Mouse (Mus musculus) stomach, postnatal 0 days (tissue): ENCODE measurements around the gene Fcho2. TPM values are rescaled to one million over a fixed set of nuclear protein-coding genes. Genes with fewer than 3 reads are reported as not detected.

Source experiments
- ATAC-seq: fragments of 200-750 bp; cut with Nextera tagmentation; 2 replicates; pipeline ENCODE4 v1.8.0; 2017; ENCODE audit not compliant: low FRiP score, low TSS enrichment
- DNase-seq: peaks from one replicate; pipeline ENCODE4 v3.0.0-alpha.2; 2016; ENCODE audit warnings: low spot score
- H3K27ac ChIP-seq: fragments of 300-500 bp; sonication (generic); replicated peaks from 2 replicates; pipeline ENCODE4 v1.5.1; 2014; ENCODE audit warnings: mild to moderate bottlenecking, control low read depth
- H3K27me3 ChIP-seq: fragments of 300-500 bp; sonication (generic); 2 replicates; pipeline ENCODE4 v1.6.1; 2014; ENCODE audit warnings: low read length; ENCODE audit not compliant: control insufficient read depth, insufficient read depth
- H3K36me3 ChIP-seq: fragments of 300-500 bp; sonication (generic); 2 replicates; pipeline ENCODE4 v1.6.1; 2014; ENCODE audit warnings: low read length, mixed read lengths; ENCODE audit not compliant: control insufficient read depth, insufficient read depth
- H3K4me1 ChIP-seq: fragments of 300-500 bp; sonication (generic); replicated peaks from 2 replicates; pipeline ENCODE4 v1.6.1; 2014; ENCODE audit warnings: antibody characterized with exemption; ENCODE audit not compliant: control insufficient read depth, insufficient read depth
- H3K4me2 ChIP-seq: fragments of 300-500 bp; sonication (generic); replicated peaks from 2 replicates; pipeline ENCODE4 v1.6.1; 2014; ENCODE audit warnings: low read depth, mild to moderate bottlenecking, control low read depth, moderate library complexity
- H3K4me3 ChIP-seq: fragments of 300-500 bp; sonication (generic); 2 replicates; pipeline ENCODE4 v1.5.1; 2014; ENCODE audit warnings: low read depth, low read length, control low read depth
- H3K9ac ChIP-seq: fragments of 300-500 bp; sonication (generic); 2 replicates; pipeline ENCODE4 v1.6.1; 2014; ENCODE audit warnings: mild to moderate bottlenecking, low read length, control low read depth, mixed read lengths
- H3K9me3 ChIP-seq: fragments of 300-500 bp; sonication (generic); 2 replicates; pipeline ENCODE4 v1.6.1; 2016; ENCODE audit warnings: low read length; ENCODE audit not compliant: control insufficient read depth
- CTCF ChIP-seq: IDR thresholded peaks from 2 replicates; pipeline ENCODE4 v1.5.1; 2016; ENCODE audit warnings: antibody characterized with exemption, low read depth, mild to moderate bottlenecking, moderate library complexity
- EP300 ChIP-seq: optimal IDR thresholded peaks from 2 replicates; pipeline ENCODE3; 2016; ENCODE audit warnings: antibody characterized with exemption
- WGBS: fragments of 180-500 bp; shearing (Covaris S2); extraction: QIAGEN DNeasy Blood & Tissue Kit; methylation state at CpG from one replicate; pipeline ENCODE4 v1.1.7; 2014; 5-methylcytosine and 5-hydroxymethylcytosine counted together
- polyA plus RNA-seq: library from polyadenylated mRNA; unstranded; fragments of >200 nt; fragmentation: Nextera tagmentation; extraction: Ambion mirVana; gene quantifications from 2 replicates; pipeline ENCODE4 v1.2.1, GENCODE M21; 2015

The Fcho2 gene
- polyA plus RNA-seq, 1 experiment from 2014 or later, result 21.9 TPM

DNA sequence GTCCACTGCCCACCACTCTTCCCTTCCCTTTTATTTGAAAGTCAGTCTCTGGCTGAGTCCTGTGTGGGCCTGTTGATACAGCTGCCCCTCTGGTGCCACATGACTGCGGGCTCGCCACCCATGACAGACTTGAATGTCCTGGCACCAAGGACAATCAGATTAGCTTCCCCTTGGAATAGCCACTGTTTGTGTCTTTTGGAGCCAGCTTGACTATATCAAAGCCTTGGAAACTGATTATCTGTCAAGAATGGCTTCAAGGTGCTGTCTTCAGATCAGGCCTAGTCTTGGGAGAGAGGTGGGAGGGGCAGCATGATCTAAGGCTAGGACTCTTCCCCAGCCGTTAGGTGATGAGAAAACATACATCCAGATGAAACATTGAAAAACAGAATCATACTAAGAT, 118.5 kb downstream of the Fcho2 start:
- no peak for TF ChIP-seq CTCF
- no peak for TF ChIP-seq EP300
- H3K4me1 ChIP-seq, result 0 out of 2 replicates have a peak, but pooled peaks cover 2% of the 10 kb centered on the region
- H3K4me2 ChIP-seq, result no peak overlapping the region
- DNase-seq, result no peak
- H3K27me3 ChIP-seq, result no peaks in the 10 kb centered on the region
- H3K9ac ChIP-seq, result no peak overlapping the region
- no peak overlapping the region for H3K27ac ChIP-seq
- H3K9me3 ChIP-seq, result no peaks in the 10 kb centered on the region
- no peaks in the 10 kb centered on the region for H3K36me3 ChIP-seq
- H3K4me3 ChIP-seq, result no peak overlapping the region
- no peak for ATAC-seq
- 87% methylated on average over 3 of the region's 3 CpGs for WGBS

DNA sequence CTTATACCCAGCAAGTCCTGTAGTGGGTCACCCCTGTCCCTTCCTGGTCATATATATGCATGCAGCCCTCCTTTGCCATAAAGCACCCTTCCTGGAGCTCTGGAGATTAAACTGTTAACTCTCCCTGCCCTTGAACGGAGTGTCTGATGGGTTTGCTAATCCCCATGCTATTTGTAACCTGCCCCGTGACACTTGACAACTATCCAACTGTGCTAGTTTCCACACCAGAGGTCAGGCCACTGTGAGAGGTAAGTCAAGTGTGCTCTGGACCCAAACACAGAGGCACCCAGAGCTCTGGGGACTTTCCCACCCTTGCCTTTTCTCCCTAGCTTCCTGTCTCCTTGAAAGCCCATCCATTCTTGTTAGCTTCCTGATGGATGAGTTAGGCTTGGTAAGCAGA, 119.7 kb downstream of the Fcho2 start:
- Histone ChIP-seq H3K4me2 (peak overlapping the region; percentile 66; the same call in 1 of the 2 replicates), H3K27me3 (no peaks in the 10 kb centered on the region), H3K27ac (peak overlapping the region; percentile 87), H3K4me1 (0 out of 2 replicates have a peak, but pooled peaks cover 2% of the 10 kb centered on the region), H3K9me3 (no peaks in the 10 kb centered on the region), H3K4me3 (peak overlapping the region; percentile 44), H3K9ac (no peak overlapping the region; the same call in 1 of the 2 replicates), H3K36me3 (no peaks in the 10 kb centered on the region)
- DNase-seq (peak; percentile 48), ATAC-seq (peak; percentile 18)
- no peak for TF ChIP-seq CTCF
- TF ChIP-seq EP300, result no peak
- 27% methylated on average over 2 of the region's 2 CpGs for WGBS

DNA sequence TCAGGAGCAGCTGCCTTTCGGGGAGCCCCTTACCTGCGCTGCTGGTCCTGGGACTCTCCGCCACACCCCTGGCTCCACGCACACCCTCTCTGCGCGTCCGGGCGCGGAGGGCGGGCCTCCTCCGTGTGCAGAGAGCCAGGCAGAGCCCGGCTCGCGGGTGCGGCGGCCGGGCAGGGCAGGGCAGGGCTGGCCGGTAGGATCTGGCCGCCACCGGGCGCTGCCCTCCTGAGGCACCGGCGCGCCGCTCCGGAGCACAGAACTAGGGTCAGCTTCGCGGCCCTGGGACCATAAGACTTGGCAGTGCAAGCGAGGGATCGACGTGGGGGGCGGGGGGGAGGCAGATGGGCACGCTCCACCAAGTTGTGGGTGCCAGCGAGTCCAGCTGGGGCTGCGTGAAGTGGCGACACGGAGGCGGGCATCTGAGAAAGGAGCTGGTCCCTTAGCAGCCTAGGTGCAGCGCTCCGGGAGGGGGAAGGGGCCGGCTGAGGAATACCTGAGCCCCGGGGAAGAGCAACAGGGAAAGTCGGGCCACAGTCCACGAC, 120.4 kb downstream of the Fcho2 start, which contains the start of gene Tmem171:
Gene Tmem171 (minus strand): TSS at position 62 of the 542 bp plus-strand sequence.
- ATAC-seq, result peak; percentile 92
- 0 out of 2 replicates have a peak, but pooled peaks cover 2% of the 10 kb centered on the region for H3K4me1 ChIP-seq
- H3K36me3 ChIP-seq, result no peaks in the 10 kb centered on the region
- no peaks in the 10 kb centered on the region for H3K27me3 ChIP-seq
- peak; percentile 88 for DNase-seq
- no peaks in the 10 kb centered on the region for H3K9me3 ChIP-seq
- 5% methylated on average over 35 of the region's 44 CpGs for WGBS
- TF ChIP-seq EP300, result no peak
- no peak for TF ChIP-seq CTCF
- peak within 1 kb of the TSS; percentile 44 for H3K4me3 ChIP-seq
- H3K27ac ChIP-seq, result peak within 1 kb of the TSS; percentile 87
- H3K9ac ChIP-seq, result peak within 1 kb of the TSS; percentile 66
- H3K4me2 ChIP-seq, result peak within 1 kb of the TSS; percentile 66

DNA sequence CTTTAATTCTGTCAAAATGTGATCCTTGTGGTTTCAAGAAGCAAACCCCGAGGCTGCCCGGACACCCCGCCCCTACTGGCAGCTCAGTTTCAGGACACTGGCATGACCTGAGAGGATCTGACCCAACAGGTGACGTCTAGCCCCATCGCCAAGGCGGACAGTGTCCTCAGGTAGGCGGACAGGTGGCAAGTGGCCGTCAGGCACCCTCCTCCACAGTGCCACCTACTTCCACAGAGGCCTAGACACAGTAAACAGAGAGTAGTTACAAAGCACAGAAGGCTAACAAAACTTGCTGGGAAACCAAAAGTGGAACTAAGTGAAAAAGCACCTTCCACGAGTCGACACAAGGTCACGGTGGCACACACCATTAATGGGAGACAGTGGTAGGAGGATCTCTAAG, 121.9 kb downstream of the Fcho2 start:
- Histone ChIP-seq H3K4me1 (0 out of 2 replicates have a peak, but pooled peaks cover 2% of the 10 kb centered on the region), H3K4me2 (peak overlapping the region; percentile 66), H3K27me3 (no peaks in the 10 kb centered on the region), H3K9me3 (no peaks in the 10 kb centered on the region), H3K36me3 (no peaks in the 10 kb centered on the region), H3K27ac (peak overlapping the region; percentile 36; the same call in 1 of the 2 replicates), H3K9ac (no peak overlapping the region), H3K4me3 (no peak overlapping the region; the same call in 1 of the 2 replicates)
- WGBS, result 80% methylated on average over 11 of the region's 11 CpGs
- DNase-seq, result peak; percentile 33
- TF ChIP-seq EP300 (no peak), CTCF (no peak; the same call in 1 of the 2 replicates)
- 0 out of 2 replicates have a peak, but pooled peaks have one; percentile 13 for ATAC-seq

DNA sequence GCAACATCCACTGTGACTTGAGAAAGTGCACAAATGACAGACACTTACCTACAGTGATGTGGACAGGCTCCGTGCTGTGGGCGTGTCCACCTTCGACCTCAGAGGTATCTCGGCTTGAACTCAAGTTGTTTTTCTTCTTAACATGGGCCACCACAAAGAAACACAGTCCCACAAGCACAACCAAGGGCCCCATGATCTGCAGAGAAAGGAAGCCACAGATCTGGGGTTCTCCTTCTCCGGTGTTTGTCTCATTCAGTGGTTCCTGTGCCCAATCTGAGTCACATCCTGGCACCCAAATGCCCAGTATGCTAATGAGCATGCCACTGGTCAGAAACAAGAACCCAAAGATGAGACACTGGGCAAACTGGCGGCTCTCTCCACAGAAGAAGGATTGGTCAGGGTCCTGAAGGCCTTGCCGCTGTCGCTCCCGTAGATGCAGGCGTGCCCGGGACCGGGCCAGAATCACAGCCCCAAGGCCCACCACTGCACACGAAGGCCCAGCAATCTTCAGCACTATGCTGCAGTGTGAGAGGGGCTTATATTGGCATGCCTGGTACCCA, 123.2 kb downstream of the Fcho2 start:
- H3K27ac ChIP-seq, result no peak overlapping the region
- no peak for DNase-seq
- no peaks in the 10 kb centered on the region for H3K36me3 ChIP-seq
- 87% methylated on average over 13 of the region's 13 CpGs for WGBS
- no peak for ATAC-seq
- H3K4me1 ChIP-seq, result 0 out of 2 replicates have a peak, but pooled peaks cover 2% of the 10 kb centered on the region
- no peak overlapping the region for H3K4me3 ChIP-seq
- TF ChIP-seq CTCF (no peak), EP300 (no peak)
- no peaks in the 10 kb centered on the region for H3K9me3 ChIP-seq
- no peaks in the 10 kb centered on the region for H3K27me3 ChIP-seq
- peak overlapping the region; percentile 20; the same call in 1 of the 2 replicates for H3K4me2 ChIP-seq
- no peak overlapping the region for H3K9ac ChIP-seq

DNA sequence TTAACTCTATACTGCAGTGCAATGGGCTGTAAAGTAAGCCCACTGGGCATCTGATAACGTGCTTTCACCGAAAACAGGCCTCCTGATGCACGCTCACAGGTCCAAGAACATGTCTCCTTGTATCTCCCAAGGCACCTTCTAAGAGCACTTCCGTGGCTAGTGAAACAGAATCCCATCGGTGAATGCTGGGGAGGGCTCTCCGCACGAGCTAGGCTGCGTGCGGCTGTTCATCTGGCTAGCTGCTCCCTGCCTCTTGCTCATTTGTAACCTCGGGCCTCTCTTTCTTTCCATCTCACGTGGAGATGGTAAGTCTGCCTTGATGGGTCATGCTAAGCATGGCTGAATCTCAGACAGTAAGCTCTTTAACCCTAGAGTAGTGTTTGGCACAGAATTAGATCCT, 124.4 kb downstream of the Fcho2 start:
- Histone ChIP-seq H3K4me3 (no peak overlapping the region), H3K4me1 (0 out of 2 replicates have a peak, but pooled peaks cover 2% of the 10 kb centered on the region), H3K9me3 (no peaks in the 10 kb centered on the region), H3K36me3 (no peaks in the 10 kb centered on the region), H3K4me2 (no peak overlapping the region), H3K27ac (no peak overlapping the region), H3K27me3 (no peaks in the 10 kb centered on the region), H3K9ac (no peak overlapping the region)
- 84% methylated on average over 11 of the region's 11 CpGs for WGBS
- ATAC-seq (no peak), DNase-seq (no peak)
- no peak for TF ChIP-seq CTCF
- no peak for TF ChIP-seq EP300
